Mouse (Mus musculus): ENCODE data around the gene Ppp1r14b. TPM values are rescaled to one million over a fixed set of nuclear protein-coding genes. Genes with fewer than 3 reads are reported as not detected.
"Not testable (repeated sequence)": the region's sequence is repeated elsewhere in the genome, so short reads cannot be mapped to it uniquely, and the experiment has no call there.

The Ppp1r14b gene
- total RNA-seq, 2 experiments from 2014 or later, result 117 to 145 TPM

- no peak for DNase-seq (ENCODE audit: low spot score)
Observed at GRCm38 (mm10) chr19:6973581-6974190, 1.1 kb upstream of the Ppp1r14b start.

GRCm38 (mm10) chr19:6975537-6976521, 1.1 kb downstream of the Ppp1r14b start, which contains the start of gene Plcb3:
Gene Plcb3, minus strand, starts transcription at chr19:6976470.
- peak; percentile 89 for DNase-seq (ENCODE audit: low spot score)

GRCm38 (mm10) chr19:6977759-6978638, 3.2 kb downstream of the Ppp1r14b start:
- no peak for DNase-seq (ENCODE audit: low spot score)

GRCm38 (mm10) chr19:6978639-6978974, 3.8 kb downstream of the Ppp1r14b start:
- DNase-seq (ENCODE audit: low spot score), result no peak

- no peak for DNase-seq (ENCODE audit: low spot score)
Observed at GRCm38 (mm10) chr19:6979001-6979479, 4.3 kb downstream of the Ppp1r14b start.

GRCm38 (mm10) chr19:6979486-6980380, 5.0 kb downstream of the Ppp1r14b start:
- DNase-seq (ENCODE audit: low spot score), result peak; percentile 100

- peak; percentile 99 for DNase-seq (ENCODE audit: low spot score)
Observed at GRCm38 (mm10) chr19:6980381-6981093, 5.8 kb downstream of the Ppp1r14b start, which contains the start of gene Fkbp2. Gene Fkbp2, minus strand, starts transcription at chr19:6980501.

- DNase-seq (ENCODE audit: low spot score), result no peak
Observed at GRCm38 (mm10) chr19:6981465-6981864, 6.7 kb downstream of the Ppp1r14b start.

- no peak for DNase-seq (ENCODE audit: low spot score)
Observed at GRCm38 (mm10) chr19:6983621-6984020, 8.9 kb downstream of the Ppp1r14b start.

GRCm38 (mm10) chr19:6985300-6985699, 10.5 kb downstream of the Ppp1r14b start:
- no peak for DNase-seq (ENCODE audit: low spot score)

- DNase-seq (ENCODE audit: low spot score), result no peak
Observed at GRCm38 (mm10) chr19:6985951-6986708, 11.4 kb downstream of the Ppp1r14b start.

- DNase-seq (ENCODE audit: low spot score), result peak; percentile 62
Observed at GRCm38 (mm10) chr19:6987061-6987903, 12.5 kb downstream of the Ppp1r14b start, which contains the start of gene Vegfb. Gene Vegfb, minus strand, starts transcription at chr19:6987651.

- DNase-seq (ENCODE audit: low spot score), result no peak
Observed at GRCm38 (mm10) chr19:6987904-6988285, 13.1 kb downstream of the Ppp1r14b start.

- DNase-seq (ENCODE audit: low spot score), result no peak
Observed at GRCm38 (mm10) chr19:6989251-6989650, 14.5 kb downstream of the Ppp1r14b start.

GRCm38 (mm10) chr19:6990712-6991111, 15.9 kb downstream of the Ppp1r14b start:
- DNase-seq (ENCODE audit: low spot score), result no peak

- DNase-seq (ENCODE audit: low spot score), result not testable (repeated sequence)
Observed at GRCm38 (mm10) chr19:6991166-6991565, 16.4 kb downstream of the Ppp1r14b start.

GRCm38 (mm10) chr19:6992011-6992858, 17.5 kb downstream of the Ppp1r14b start, which contains the start of gene Dnajc4:
Gene Dnajc4, minus strand, starts transcription at chr19:6992572.
- peak; percentile 97 for DNase-seq (ENCODE audit: low spot score)

Measured in gastrocnemius, adult 18-20 months (tissue).